Mouse (Mus musculus) megakaryocyte, embryonic 14.5 days (primary cell): ENCODE data around the gene Prg2.

Experiments
- FLI1 ChIP-seq: IDR thresholded peaks from 2 replicates; pipeline ENCODE4 v1.6.1; 2012; ENCODE audit warnings: low read length, inconsistent platforms, mixed read lengths
- GATA1 ChIP-seq: IDR thresholded peaks from 3 replicates; pipeline ENCODE4 v1.6.1; 2012; ENCODE audit warnings: mixed read lengths, low read length, inconsistent platforms, borderline replicate concordance

DNA sequence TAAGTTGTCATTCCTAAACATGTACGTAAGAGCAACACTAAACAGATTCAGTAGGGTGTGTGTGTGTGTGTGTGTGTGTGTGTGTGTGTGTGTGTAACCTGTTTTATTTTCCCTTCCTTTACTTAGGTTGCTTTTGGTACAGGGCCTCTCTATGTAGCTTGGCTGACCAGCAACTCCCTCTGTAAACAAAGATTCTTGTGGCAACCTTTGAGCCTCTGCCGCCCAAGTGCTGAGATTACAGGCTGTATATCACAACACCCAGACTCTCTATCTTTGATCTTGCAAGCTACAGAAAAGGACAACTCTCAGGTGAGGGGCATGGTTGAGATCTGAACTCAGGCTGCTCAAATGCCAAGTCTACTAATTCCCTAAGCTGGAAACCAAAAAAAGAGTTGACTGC lies 29.0 kb downstream of the Prg2 start:
- no peak for TF ChIP-seq FLI1
- no peak for TF ChIP-seq GATA1
